Mouse (Mus musculus): ENCODE measurements around the gene Acer3. TPM values are rescaled to one million over a fixed set of nuclear protein-coding genes. Genes with fewer than 3 reads are reported as not detected.

Acer3 gene
- total RNA-seq, 2 experiments from 2014 or later: 3.6 to 4.1 TPM

Other genes starting within 250 kb of the Acer3 start
- 1 to 10 TPM; 1.2 to 2.3 TPM for gene Myo7a, start 201.7 kb downstream of the Acer3 start, total RNA-seq (2021)
- gene Omp, start 175.7 kb downstream of the Acer3 start, total RNA-seq (2021): under 1 TPM in 1 of 2 experiments, not detected in 1; 0.09 TPM
- gene Capn5, start 142.9 kb downstream of the Acer3 start, total RNA-seq (2021): 1 to 10 TPM in 1 of 2 experiments, under 1 TPM in 1; 0.98 to 1.6 TPM
- gene B3gnt6, start 121.7 kb downstream of the Acer3 start, total RNA-seq (2021): not detected
- 1 to 10 TPM; 1.1 to 1.7 TPM for gene Tsku, start 40.1 kb upstream of the Acer3 start, total RNA-seq (2021)
- gene Gucy2d, start 119.2 kb upstream of the Acer3 start, total RNA-seq (2021): under 1 TPM in 1 of 2 experiments, not detected in 1; 0.19 TPM
- gene Lrrc32, start 168.1 kb upstream of the Acer3 start, total RNA-seq (2021): 1 to 10 TPM; 2.6 to 8.1 TPM